Mouse (Mus musculus) spleen, adult 2 months (tissue): ENCODE data around the gene Saysd1.

ENCODE experiments used
- CTCF ChIP-seq: fragments of 200-500 bp; IDR thresholded peaks from 2 replicates; pipeline ENCODE4 v1.5.1; 2011; ENCODE audit warnings: mild to moderate bottlenecking, inconsistent platforms; ENCODE audit not compliant: insufficient read depth, insufficient read length, insufficient replicate concordance; ENCODE audit errors: extremely low read depth
- POLR2A ChIP-seq: fragments of 200-500 bp; IDR thresholded peaks from 2 replicates; pipeline ENCODE4 v1.6.1; 2011; ENCODE audit warnings: low read depth, low read length, inconsistent platforms

DNA sequence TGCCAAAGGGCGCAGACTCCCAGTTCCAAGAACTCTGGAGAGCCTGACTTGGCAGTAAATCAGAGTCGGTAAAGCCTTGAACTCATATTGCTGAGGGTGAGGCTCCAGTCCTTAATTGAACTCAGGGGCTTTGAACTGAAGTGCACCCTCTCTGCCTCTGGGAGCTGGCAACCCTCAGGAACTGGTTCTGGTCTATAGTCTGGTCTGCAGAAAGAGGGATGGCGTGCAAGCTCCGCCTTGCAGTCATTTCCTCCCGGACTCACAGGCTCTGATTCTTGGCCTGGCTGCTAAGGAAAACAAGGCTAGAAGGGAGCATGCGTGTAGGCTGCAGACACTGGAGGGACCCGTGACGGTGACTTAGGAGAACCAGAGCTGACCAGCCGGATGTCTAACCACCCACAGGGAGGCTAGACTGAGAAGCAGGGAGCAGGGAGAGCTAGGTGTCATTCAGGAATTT, 22.2 kb downstream of the Saysd1 start:
- TF ChIP-seq POLR2A (no peak), CTCF (no peak)
